Mouse (Mus musculus): Measurements from ENCODE around the gene Slc25a48. TPM values are rescaled to one million over a fixed set of nuclear protein-coding genes. Genes with fewer than 3 reads are reported as not detected.

Gene Slc25a48
- total RNA-seq, 2 experiments from 2014 or later = 0.10 TPM; not detected in 1

- DNase-seq = no peak
Observed at GRCm38 (mm10) chr13:56509796-56510195, 71.6 kb downstream of the Slc25a48 start.

- no peak for DNase-seq
Observed at GRCm38 (mm10) chr13:56513595-56513994, 75.4 kb downstream of the Slc25a48 start.

GRCm38 (mm10) chr13:56516311-56516710 lies 78.2 kb downstream of the Slc25a48 start:
- DNase-seq = no peak

- no peak for DNase-seq
Observed at GRCm38 (mm10) chr13:56516816-56517215, 78.7 kb downstream of the Slc25a48 start.

GRCm38 (mm10) chr13:56522081-56522820 lies 84.1 kb downstream of the Slc25a48 start, which contains the start of gene Fbxl21:
Fbxl21 (plus strand) TSS chr13:56522472.
- DNase-seq = peak; percentile 89 to 90

- DNase-seq = peak in 1 of 2 experiments; percentile 1
Observed at GRCm38 (mm10) chr13:56522821-56523167, 84.6 kb downstream of the Slc25a48 start.

Other genes starting within 250 kb of the Slc25a48 start
- gene Neurog1, start 186.2 kb upstream of the Slc25a48 start, total RNA-seq (2021) = under 1 TPM; 0.23 to 0.27 TPM
- 100 to 1,000 TPM; 121 to 127 TPM for gene Cxcl14, start 141.8 kb upstream of the Slc25a48 start, total RNA-seq (2021)
- gene Gm3045, start 11.8 kb upstream of the Slc25a48 start, total RNA-seq (2021) = not detected
- not detected for gene Il9, start 43.9 kb downstream of the Slc25a48 start, total RNA-seq (2021)
- gene Fbxl21, start 84.1 kb downstream of the Slc25a48 start, total RNA-seq (2021) = 1 to 10 TPM; 5.1 to 6.1 TPM
- gene Lect2, start 110.1 kb downstream of the Slc25a48 start, total RNA-seq (2021) = not detected
- gene Tgfbi, start 171.2 kb downstream of the Slc25a48 start, total RNA-seq (2021) = 1 to 10 TPM; 2.8 to 3.4 TPM